Mouse (Mus musculus): ENCODE data around the gene Mob3a. TPM values are rescaled to one million over a fixed set of nuclear protein-coding genes. Genes with fewer than 3 reads are reported as not detected.

Gene Mob3a
- polyA plus RNA-seq, 2 experiments, result 33.7 to 36.5 TPM

DNA sequence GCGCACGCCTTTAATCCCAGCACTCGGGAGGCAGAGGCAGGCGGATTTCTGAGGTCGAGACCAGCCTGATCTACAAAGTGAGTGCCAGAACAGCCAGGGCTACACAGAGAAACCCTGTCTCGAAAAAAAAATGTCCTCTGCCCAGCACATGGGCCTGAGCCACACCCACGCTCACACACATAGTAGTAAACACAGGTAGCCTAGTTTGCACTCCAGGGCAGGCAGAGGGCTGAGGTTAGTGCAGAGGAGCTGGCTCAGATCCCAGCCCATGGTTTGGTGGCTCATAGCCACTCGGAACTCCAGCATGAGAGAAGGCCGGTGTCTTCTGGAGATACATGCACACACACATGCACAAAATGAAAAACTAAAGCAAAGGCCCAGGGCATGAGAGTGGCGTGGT lies 54.8 kb downstream of the Mob3a start:
- WGBS, result 95% methylated on average over 10 of the region's 10 CpGs
- no peak for TF ChIP-seq POLR2A (IDR thresholded peaks at IDR 0.05; ENCODE audit: borderline replicate concordance, extremely low read depth, insufficient read depth, insufficient read length)
- no peak overlapping the region for H3K4me2 ChIP-seq (replicated peaks; ENCODE audit: low read depth, low read length, severe bottlenecking)
- H3K27me3 ChIP-seq (ENCODE audit: control insufficient read depth, insufficient read depth, low read length), result no peaks in the 10 kb centered on the region
- no peak overlapping the region for H3K9ac ChIP-seq (ENCODE audit: low read depth, low read length, severe bottlenecking)
- no peak for ATAC-seq (ENCODE audit: low FRiP score, low read depth)
- no peak for DNase-seq (ENCODE audit: low spot score)
- no peak overlapping the region for H3K4me3 ChIP-seq (replicated peaks; ENCODE audit: low read length)
- no peaks in the 10 kb centered on the region for H3K9me3 ChIP-seq (ENCODE audit: control insufficient read depth, low read length)
- no peak overlapping the region for H3K27ac ChIP-seq (replicated peaks; ENCODE audit: low read depth, low read length)
- no peaks in the 10 kb centered on the region for H3K4me1 ChIP-seq (ENCODE audit: control insufficient read depth, insufficient read depth, low read length)
- peaks cover 66% of the 10 kb centered on the region for H3K36me3 ChIP-seq (ENCODE audit: control insufficient read depth, insufficient read depth, low read length)

DNA sequence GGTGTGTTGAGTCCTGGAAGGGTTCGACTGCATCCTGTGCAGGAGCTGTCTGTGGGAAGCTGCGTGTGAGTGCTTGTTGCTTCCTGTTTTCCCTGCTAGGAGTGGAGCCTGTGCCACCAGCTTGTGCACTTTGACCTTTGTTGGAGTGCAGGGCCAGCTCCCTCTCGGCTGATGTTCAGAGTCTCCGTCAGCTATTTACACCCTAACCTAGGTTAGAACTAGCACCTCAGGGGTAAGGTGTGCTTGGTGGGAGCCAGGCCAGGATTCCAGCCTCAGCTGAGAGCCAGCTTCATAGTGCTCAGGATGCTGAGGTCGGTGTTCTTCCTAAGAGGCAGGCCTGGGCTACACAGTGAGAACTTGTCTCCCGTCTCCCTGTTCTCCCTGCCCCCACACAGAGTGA lies 66.4 kb downstream of the Mob3a start:
- Histone ChIP-seq H3K9me3 (ENCODE audit: control insufficient read depth, low read length) (no peaks in the 10 kb centered on the region), H3K27ac (replicated peaks; ENCODE audit: low read depth, low read length) (no peak overlapping the region), H3K4me2 (replicated peaks; ENCODE audit: low read depth, low read length, severe bottlenecking) (no peak overlapping the region), H3K9ac (ENCODE audit: low read depth, low read length, severe bottlenecking) (no peak overlapping the region), H3K4me3 (replicated peaks; ENCODE audit: low read length) (no peak overlapping the region), H3K27me3 (ENCODE audit: control insufficient read depth, insufficient read depth, low read length) (no peaks in the 10 kb centered on the region), H3K36me3 (ENCODE audit: control insufficient read depth, insufficient read depth, low read length) (peaks cover 82% of the 10 kb centered on the region), H3K4me1 (ENCODE audit: control insufficient read depth, insufficient read depth, low read length) (no peaks in the 10 kb centered on the region)
- no peak for DNase-seq (ENCODE audit: low spot score)
- 89% methylated on average over 6 of the region's 6 CpGs for WGBS
- no peak for TF ChIP-seq POLR2A (IDR thresholded peaks at IDR 0.05; ENCODE audit: borderline replicate concordance, extremely low read depth, insufficient read depth, insufficient read length)
- no peak for ATAC-seq (ENCODE audit: low FRiP score, low read depth)

Other genes starting within 250 kb of the Mob3a start
- 0.01 TPM in 2 replicates for gene Onecut3, start 207.1 kb downstream of the Mob3a start, polyA plus RNA-seq (2012; rRNA removed)
- not detected in 2 replicates for gene Onecut3, start 207.1 kb downstream of the Mob3a start, polyA plus RNA-seq (2014; fragmentation: Nextera tagmentation; extraction: Ambion mirVana)
- gene Atp8b3, start 162.9 kb downstream of the Mob3a start, polyA plus RNA-seq (2012; rRNA removed), result 0.30 and 0.70 TPM in 2 replicates
- 0.14 and 0.22 TPM in 2 replicates for gene Atp8b3, start 162.9 kb downstream of the Mob3a start, polyA plus RNA-seq (2014; fragmentation: Nextera tagmentation; extraction: Ambion mirVana)
- 56.4 and 79.5 TPM in 2 replicates for gene Rexo1, start 140.4 kb downstream of the Mob3a start, polyA plus RNA-seq (2012; rRNA removed)
- 27.9 and 32.4 TPM in 2 replicates for gene Rexo1, start 140.4 kb downstream of the Mob3a start, polyA plus RNA-seq (2014; fragmentation: Nextera tagmentation; extraction: Ambion mirVana)
- gene Klf16, start 124.7 kb downstream of the Mob3a start, polyA plus RNA-seq (2012; rRNA removed), result 18.9 and 26.9 TPM in 2 replicates
- gene Klf16, start 124.7 kb downstream of the Mob3a start, polyA plus RNA-seq (2014; fragmentation: Nextera tagmentation; extraction: Ambion mirVana), result 11.0 and 11.5 TPM in 2 replicates
- gene Abhd17a, start 111.6 kb downstream of the Mob3a start, polyA plus RNA-seq (2012; rRNA removed), result 116 and 173 TPM in 2 replicates
- gene Abhd17a, start 111.6 kb downstream of the Mob3a start, polyA plus RNA-seq (2014; fragmentation: Nextera tagmentation; extraction: Ambion mirVana), result 129 and 132 TPM in 2 replicates
- gene Scamp4, start 99.1 kb downstream of the Mob3a start, polyA plus RNA-seq (2012; rRNA removed), result 83.1 and 107 TPM in 2 replicates
- 91.4 and 104 TPM in 2 replicates for gene Scamp4, start 99.1 kb downstream of the Mob3a start, polyA plus RNA-seq (2014; fragmentation: Nextera tagmentation; extraction: Ambion mirVana)
- gene Adat3, start 99.1 kb downstream of the Mob3a start, polyA plus RNA-seq (2012; rRNA removed), result 16.8 and 29.2 TPM in 2 replicates
- gene Adat3, start 99.1 kb downstream of the Mob3a start, polyA plus RNA-seq (2014; fragmentation: Nextera tagmentation; extraction: Ambion mirVana), result 5.6 and 6.4 TPM in 2 replicates
- gene Gm49322, start 96.0 kb downstream of the Mob3a start, polyA plus RNA-seq (2012; rRNA removed), result 5.6 and 6.2 TPM in 2 replicates
- 2.2 and 2.8 TPM in 2 replicates for gene Gm49322, start 96.0 kb downstream of the Mob3a start, polyA plus RNA-seq (2014; fragmentation: Nextera tagmentation; extraction: Ambion mirVana)
- gene Csnk1g2, start 79.1 kb downstream of the Mob3a start, polyA plus RNA-seq (2012; rRNA removed), result 253 and 298 TPM in 2 replicates
- gene Csnk1g2, start 79.1 kb downstream of the Mob3a start, polyA plus RNA-seq (2014; fragmentation: Nextera tagmentation; extraction: Ambion mirVana), result 110 and 125 TPM in 2 replicates
- gene Btbd2, start 44.9 kb downstream of the Mob3a start, polyA plus RNA-seq (2012; rRNA removed), result 87.8 and 122 TPM in 2 replicates
- 78.0 and 89.1 TPM in 2 replicates for gene Btbd2, start 44.9 kb downstream of the Mob3a start, polyA plus RNA-seq (2014; fragmentation: Nextera tagmentation; extraction: Ambion mirVana)
- gene Mknk2, start 23.9 kb downstream of the Mob3a start, polyA plus RNA-seq (2012; rRNA removed), result 108 and 147 TPM in 2 replicates
- gene Mknk2, start 23.9 kb downstream of the Mob3a start, polyA plus RNA-seq (2014; fragmentation: Nextera tagmentation; extraction: Ambion mirVana), result 93.0 and 97.7 TPM in 2 replicates
- gene Izumo4, start 207 bp upstream of the Mob3a start, polyA plus RNA-seq (2012; rRNA removed), result 64.5 and 66.1 TPM in 2 replicates
- 14.4 and 15.9 TPM in 2 replicates for gene Izumo4, start 207 bp upstream of the Mob3a start, polyA plus RNA-seq (2014; fragmentation: Nextera tagmentation; extraction: Ambion mirVana)
- gene Ap3d1, start 40.3 kb upstream of the Mob3a start, polyA plus RNA-seq (2012; rRNA removed), result 123 and 150 TPM in 2 replicates
- gene Ap3d1, start 40.3 kb upstream of the Mob3a start, polyA plus RNA-seq (2014; fragmentation: Nextera tagmentation; extraction: Ambion mirVana), result 75.1 and 82.9 TPM in 2 replicates
- 55.1 and 72.2 TPM in 2 replicates for gene Dot1l, start 53.2 kb upstream of the Mob3a start, polyA plus RNA-seq (2012; rRNA removed)
- gene Dot1l, start 53.2 kb upstream of the Mob3a start, polyA plus RNA-seq (2014; fragmentation: Nextera tagmentation; extraction: Ambion mirVana), result 22.7 and 25.6 TPM in 2 replicates
- gene Sf3a2, start 96.2 kb upstream of the Mob3a start, polyA plus RNA-seq (2012; rRNA removed), result 78.0 and 102 TPM in 2 replicates
- 80.6 and 87.6 TPM in 2 replicates for gene Sf3a2, start 96.2 kb upstream of the Mob3a start, polyA plus RNA-seq (2014; fragmentation: Nextera tagmentation; extraction: Ambion mirVana)
- 109 and 110 TPM in 2 replicates for gene Plekhj1, start 96.6 kb upstream of the Mob3a start, polyA plus RNA-seq (2012; rRNA removed)
- gene Plekhj1, start 96.6 kb upstream of the Mob3a start, polyA plus RNA-seq (2014; fragmentation: Nextera tagmentation; extraction: Ambion mirVana), result 119 and 121 TPM in 2 replicates
- 1.0 and 1.9 TPM in 2 replicates for gene Amh, start 103.3 kb upstream of the Mob3a start, polyA plus RNA-seq (2012; rRNA removed)
- 0.11 TPM in 1 of 2 replicates, not detected in the other for gene Amh, start 103.3 kb upstream of the Mob3a start, polyA plus RNA-seq (2014; fragmentation: Nextera tagmentation; extraction: Ambion mirVana)
- gene Jsrp1, start 111.5 kb upstream of the Mob3a start, polyA plus RNA-seq (2012; rRNA removed), result 8.5 and 12.1 TPM in 2 replicates
- 5.1 and 6.1 TPM in 2 replicates for gene Jsrp1, start 111.5 kb upstream of the Mob3a start, polyA plus RNA-seq (2014; fragmentation: Nextera tagmentation; extraction: Ambion mirVana)
- gene Oaz1, start 124.7 kb upstream of the Mob3a start, polyA plus RNA-seq (2012; rRNA removed), result 882 and 1,248 TPM in 2 replicates
- 1,813 and 1,884 TPM in 2 replicates for gene Oaz1, start 124.7 kb upstream of the Mob3a start, polyA plus RNA-seq (2014; fragmentation: Nextera tagmentation; extraction: Ambion mirVana)
- gene Lingo3, start 142.1 kb upstream of the Mob3a start, polyA plus RNA-seq (2012; rRNA removed), result 0.88 and 1.4 TPM in 2 replicates
- 0.56 and 0.82 TPM in 2 replicates for gene Lingo3, start 142.1 kb upstream of the Mob3a start, polyA plus RNA-seq (2014; fragmentation: Nextera tagmentation; extraction: Ambion mirVana)
- 366 and 417 TPM in 2 replicates for gene Lsm7, start 153.2 kb upstream of the Mob3a start, polyA plus RNA-seq (2012; rRNA removed)
- 360 and 371 TPM in 2 replicates for gene Lsm7, start 153.2 kb upstream of the Mob3a start, polyA plus RNA-seq (2014; fragmentation: Nextera tagmentation; extraction: Ambion mirVana)
- 86.8 and 128 TPM in 2 replicates for gene Sppl2b, start 153.3 kb upstream of the Mob3a start, polyA plus RNA-seq (2012; rRNA removed)
- gene Sppl2b, start 153.3 kb upstream of the Mob3a start, polyA plus RNA-seq (2014; fragmentation: Nextera tagmentation; extraction: Ambion mirVana), result 40.8 and 41.8 TPM in 2 replicates
- gene Tmprss9, start 169.9 kb upstream of the Mob3a start, polyA plus RNA-seq (2012; rRNA removed), result 0.04 TPM in 1 of 2 replicates, not detected in the other
- gene Tmprss9, start 169.9 kb upstream of the Mob3a start, polyA plus RNA-seq (2014; fragmentation: Nextera tagmentation; extraction: Ambion mirVana), result 0.10 TPM in 1 of 2 replicates, not detected in the other
- 187 and 229 TPM in 2 replicates for gene Timm13, start 199.0 kb upstream of the Mob3a start, polyA plus RNA-seq (2012; rRNA removed)
- gene Timm13, start 199.0 kb upstream of the Mob3a start, polyA plus RNA-seq (2014; fragmentation: Nextera tagmentation; extraction: Ambion mirVana), result 330 and 335 TPM in 2 replicates
- gene Lmnb2, start 216.3 kb upstream of the Mob3a start, polyA plus RNA-seq (2012; rRNA removed), result 75.9 and 77.5 TPM in 2 replicates
- gene Lmnb2, start 216.3 kb upstream of the Mob3a start, polyA plus RNA-seq (2014; fragmentation: Nextera tagmentation; extraction: Ambion mirVana), result 19.1 and 21.5 TPM in 2 replicates
- 46.2 and 52.2 TPM in 2 replicates for gene Gadd45b, start 228.1 kb upstream of the Mob3a start, polyA plus RNA-seq (2012; rRNA removed)
- gene Gadd45b, start 228.1 kb upstream of the Mob3a start, polyA plus RNA-seq (2014; fragmentation: Nextera tagmentation; extraction: Ambion mirVana), result 33.8 and 36.6 TPM in 2 replicates

Data from limb, embryonic 14.5 days (tissue).